Mouse (Mus musculus) G1E-ER4 (cell line): ENCODE measurements around the gene Map3k5. TPM values are rescaled to one million over a fixed set of nuclear protein-coding genes. Genes with fewer than 3 reads are reported as not detected.

Experiments
- GATA1 ChIP-seq: IDR thresholded peaks from one replicate; pipeline ENCODE4 v1.8.0; 2012; ENCODE audit warnings: low read length, inconsistent platforms
- polyA plus RNA-seq: library from polyadenylated mRNA; stranded (reverse); fragments of >175 nt; gene quantifications from 2 replicates; pipeline ENCODE4 v1.2.3, GENCODE M21; 2012

The Map3k5 gene
- polyA plus RNA-seq, 1 experiment, result 0.05 TPM

GRCm38 (mm10) chr10:19928205-19928604 lies 6.1 kb upstream of the Map3k5 start:
- no peak for TF ChIP-seq GATA1

GRCm38 (mm10) chr10:19932986-19933385 lies 1.3 kb upstream of the Map3k5 start:
- TF ChIP-seq GATA1, result no peak

GRCm38 (mm10) chr10:19933511-19934383 lies 525 bp upstream of the Map3k5 start:
- TF ChIP-seq GATA1, result no peak

GRCm38 (mm10) chr10:19935295-19935623 lies 987 bp downstream of the Map3k5 start:
- TF ChIP-seq GATA1, result no peak

- TF ChIP-seq GATA1, result no peak
These were observed 1.6 kb downstream of the Map3k5 start for GRCm38 (mm10) chr10:19935821-19936367.

GRCm38 (mm10) chr10:19936961-19937708 lies 2.9 kb downstream of the Map3k5 start:
- TF ChIP-seq GATA1, result no peak

GRCm38 (mm10) chr10:19938738-19939137 lies 4.5 kb downstream of the Map3k5 start:
- no peak for TF ChIP-seq GATA1

GRCm38 (mm10) chr10:19939282-19939705 lies 5.0 kb downstream of the Map3k5 start:
- no peak for TF ChIP-seq GATA1

- TF ChIP-seq GATA1, result no peak
These were observed 5.9 kb downstream of the Map3k5 start for GRCm38 (mm10) chr10:19940127-19940526.

GRCm38 (mm10) chr10:19940626-19941025 lies 6.4 kb downstream of the Map3k5 start:
- TF ChIP-seq GATA1, result no peak

- no peak for TF ChIP-seq GATA1
These were observed 6.8 kb downstream of the Map3k5 start for GRCm38 (mm10) chr10:19941063-19941462.

- TF ChIP-seq GATA1, result no peak
These were observed 7.6 kb downstream of the Map3k5 start for GRCm38 (mm10) chr10:19941914-19942313.

GRCm38 (mm10) chr10:19942621-19943020 lies 8.3 kb downstream of the Map3k5 start:
- TF ChIP-seq GATA1, result no peak

GRCm38 (mm10) chr10:19945651-19946050 lies 11.4 kb downstream of the Map3k5 start:
- no peak for TF ChIP-seq GATA1

GRCm38 (mm10) chr10:19946644-19947043 lies 12.4 kb downstream of the Map3k5 start:
- no peak for TF ChIP-seq GATA1

- no peak for TF ChIP-seq GATA1
These were observed 13.2 kb downstream of the Map3k5 start for GRCm38 (mm10) chr10:19947441-19947840.

- no peak for TF ChIP-seq GATA1
These were observed 13.6 kb downstream of the Map3k5 start for GRCm38 (mm10) chr10:19947901-19948300.
